Mouse (Mus musculus) stomach, embryonic 14.5 days (tissue): ENCODE results near the gene Itga2b. TPM values are rescaled to one million over a fixed set of nuclear protein-coding genes. Genes with fewer than 3 reads are reported as not detected.
A peak's percentile ranks its signal among the peaks of the same experiment; 100 is the strongest.

Source experiments
- ATAC-seq: fragments of 200-750 bp; cut with Nextera tagmentation; 2 replicates; pipeline ENCODE4 v1.8.0; 2017; ENCODE audit warnings: low read depth, moderate TSS enrichment; ENCODE audit not compliant: insufficient number of reproducible peaks, insufficient read depth, low FRiP score
- H3K27ac ChIP-seq: fragments of 300-500 bp; sonication (generic); 2 replicates; pipeline ENCODE4 v1.5.1; 2014; ENCODE audit warnings: mild to moderate bottlenecking, low read length, moderate library complexity, mixed read lengths
- H3K27me3 ChIP-seq: fragments of 300-500 bp; sonication (generic); 2 replicates; pipeline ENCODE4 v1.6.1; 2014; ENCODE audit warnings: low read length, control low read depth, mixed read lengths; ENCODE audit not compliant: control insufficient read depth, insufficient read depth
- H3K36me3 ChIP-seq: fragments of 300-500 bp; sonication (generic); 2 replicates; pipeline ENCODE4 v1.6.1; 2014; ENCODE audit warnings: mild to moderate bottlenecking, control low read depth, low read length, moderate library complexity, mixed read lengths; ENCODE audit not compliant: control insufficient read depth, insufficient read depth
- H3K4me1 ChIP-seq: fragments of 300-500 bp; sonication (generic); 2 replicates; pipeline ENCODE4 v1.6.1; 2014; ENCODE audit warnings: low read length, control low read depth, mixed read lengths; ENCODE audit not compliant: control insufficient read depth, insufficient read depth
- H3K4me2 ChIP-seq: fragments of 300-500 bp; sonication (generic); replicated peaks from 2 replicates; pipeline ENCODE4 v1.6.1; 2014; ENCODE audit warnings: low read depth, low read length, control low read depth
- H3K4me3 ChIP-seq: fragments of 300-500 bp; sonication (generic); 2 replicates; pipeline ENCODE4 v1.5.1; 2014; ENCODE audit warnings: low read depth, low read length, control low read depth
- H3K9ac ChIP-seq: fragments of 300-500 bp; sonication (generic); replicated peaks from 2 replicates; pipeline ENCODE4 v1.6.1; 2014; ENCODE audit warnings: low read depth, mild to moderate bottlenecking, control low read depth, low read length, moderate library complexity, mixed read lengths
- H3K9me3 ChIP-seq: fragments of 300-500 bp; sonication (generic); 2 replicates; pipeline ENCODE4 v1.6.1; 2016; ENCODE audit warnings: low read depth, low read length, control low read depth; ENCODE audit not compliant: control insufficient read depth
- WGBS: fragments of 180-500 bp; shearing (Covaris S2); extraction: QIAGEN DNeasy Blood & Tissue Kit; methylation state at CpG from one replicate; pipeline ENCODE4 v1.1.7; 2014; 5-methylcytosine and 5-hydroxymethylcytosine counted together
- polyA plus RNA-seq: library from polyadenylated mRNA; unstranded; fragments of >200 nt; fragmentation: Nextera tagmentation; extraction: Ambion mirVana; gene quantifications from 2 replicates; pipeline ENCODE4 v1.2.1, GENCODE M21; 2014

Itga2b gene
- polyA plus RNA-seq, 1 experiment from 2014 or later: 6.4 TPM

DNA sequence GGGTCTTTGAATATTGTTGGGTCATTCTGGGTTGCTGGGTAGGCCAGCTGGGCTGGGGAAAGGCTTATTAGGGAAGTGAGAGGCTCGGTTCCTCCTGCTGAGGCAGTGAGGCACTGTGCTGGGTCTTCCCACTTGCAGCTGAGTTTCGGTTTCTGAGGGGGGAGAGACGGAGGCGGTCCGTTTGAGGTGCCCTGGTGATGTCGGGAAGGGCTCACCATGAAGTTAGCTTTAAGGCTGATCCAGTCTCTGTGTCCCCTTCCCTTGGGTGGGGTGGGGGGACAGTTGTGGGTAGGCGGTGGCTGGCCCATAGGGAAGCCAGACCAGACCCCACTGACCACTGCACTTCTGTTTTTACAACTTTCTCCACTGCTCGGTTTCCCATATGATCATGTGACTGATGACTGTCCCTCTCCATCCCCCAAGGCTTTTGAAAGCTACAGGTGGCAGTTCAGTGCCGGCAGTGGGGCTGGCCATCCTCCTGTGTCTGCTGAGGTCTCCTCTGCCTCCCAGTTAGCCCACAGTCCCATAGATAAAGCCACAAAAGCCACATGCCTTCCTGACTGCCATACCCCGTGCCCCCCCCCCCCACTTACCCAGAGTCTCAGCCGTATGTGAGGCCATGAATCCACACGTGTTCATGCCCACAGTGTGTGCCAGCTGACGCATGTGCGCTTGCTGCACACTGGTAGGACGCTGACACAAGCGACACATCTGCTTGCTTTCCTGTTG lies 37.6 kb downstream of the Itga2b start:
- H3K27ac ChIP-seq: no peak overlapping the region
- H3K27me3 ChIP-seq: no peaks in the 10 kb centered on the region
- no peak overlapping the region for H3K4me2 ChIP-seq
- no peak overlapping the region for H3K9ac ChIP-seq
- H3K9me3 ChIP-seq: no peaks in the 10 kb centered on the region
- no peak overlapping the region for H3K4me3 ChIP-seq
- WGBS: 64% methylated on average over 16 of the region's 16 CpGs
- ATAC-seq: no peak
- H3K4me1 ChIP-seq: peaks cover 13% of the 10 kb centered on the region
- peaks cover 18% of the 10 kb centered on the region for H3K36me3 ChIP-seq

DNA sequence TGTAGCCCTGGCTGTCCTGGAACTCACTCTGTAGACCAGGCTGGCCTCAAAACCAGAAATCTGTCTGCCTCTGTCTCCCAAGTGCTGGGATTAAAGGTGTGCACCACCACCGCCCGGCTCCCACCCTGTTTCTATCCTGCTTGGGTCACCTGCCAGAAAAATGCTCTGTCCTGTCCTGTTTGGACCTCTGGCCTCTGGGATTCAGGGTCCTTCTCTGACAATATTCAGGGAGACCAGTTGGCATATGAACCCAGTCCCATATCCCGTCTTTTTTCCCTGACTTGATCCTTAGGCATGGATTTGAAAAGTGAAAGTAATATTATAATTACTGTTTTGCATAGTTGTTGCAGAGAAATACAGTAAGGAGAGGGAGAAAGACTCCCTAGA lies 38.2 kb downstream of the Itga2b start:
- H3K4me2 ChIP-seq: no peak overlapping the region
- peaks cover 18% of the 10 kb centered on the region for H3K36me3 ChIP-seq
- no peak for ATAC-seq
- H3K9ac ChIP-seq: no peak overlapping the region
- no peaks in the 10 kb centered on the region for H3K27me3 ChIP-seq
- WGBS: 76% methylated on average over 3 of the region's 3 CpGs
- no peak overlapping the region for H3K27ac ChIP-seq
- H3K9me3 ChIP-seq: no peaks in the 10 kb centered on the region
- H3K4me3 ChIP-seq: no peak overlapping the region
- peaks cover 9% of the 10 kb centered on the region; the same call in 1 of the 2 replicates for H3K4me1 ChIP-seq

DNA sequence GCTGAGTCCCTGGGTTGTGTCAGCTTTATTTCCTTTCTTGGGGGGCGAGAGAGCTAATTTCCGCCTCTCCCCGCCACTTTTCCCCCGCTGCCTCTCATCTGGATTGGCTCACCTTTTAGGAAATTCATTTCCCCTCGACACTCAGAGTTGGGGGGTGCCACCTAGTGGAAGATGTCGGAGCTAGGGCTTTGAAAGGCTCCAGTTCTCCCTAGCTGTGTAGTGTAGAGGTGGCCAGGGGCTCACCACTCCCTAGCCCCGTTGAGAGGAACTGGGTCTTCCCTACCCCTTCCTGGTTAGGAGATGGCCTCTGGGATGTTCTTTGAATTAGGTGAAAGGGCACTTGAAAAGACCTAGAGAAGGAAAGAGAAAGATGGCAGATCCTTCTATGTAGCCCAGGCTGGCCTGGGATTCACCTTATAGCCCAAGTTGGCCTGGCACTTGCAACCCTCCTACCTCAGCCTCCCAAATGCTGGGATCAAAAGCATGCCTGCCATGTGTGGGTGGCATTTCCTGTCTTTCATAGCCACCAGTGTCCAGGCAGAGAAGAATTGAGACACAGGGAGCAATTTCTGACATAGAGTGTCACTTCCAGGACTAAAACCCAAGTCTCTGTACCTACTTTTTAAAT lies 38.8 kb downstream of the Itga2b start:
- Histone ChIP-seq H3K27ac (peak overlapping the region; percentile 90), H3K9ac (peak overlapping the region; percentile 60), H3K9me3 (no peaks in the 10 kb centered on the region), H3K4me1 (peaks cover 9% of the 10 kb centered on the region; the same call in 1 of the 2 replicates), H3K4me2 (peak overlapping the region; percentile 93), H3K36me3 (peaks cover 18% of the 10 kb centered on the region), H3K27me3 (no peaks in the 10 kb centered on the region), H3K4me3 (peak overlapping the region; percentile 69)
- WGBS: under 1% methylated on average over 7 of the region's 7 CpGs
- no peak for ATAC-seq

DNA sequence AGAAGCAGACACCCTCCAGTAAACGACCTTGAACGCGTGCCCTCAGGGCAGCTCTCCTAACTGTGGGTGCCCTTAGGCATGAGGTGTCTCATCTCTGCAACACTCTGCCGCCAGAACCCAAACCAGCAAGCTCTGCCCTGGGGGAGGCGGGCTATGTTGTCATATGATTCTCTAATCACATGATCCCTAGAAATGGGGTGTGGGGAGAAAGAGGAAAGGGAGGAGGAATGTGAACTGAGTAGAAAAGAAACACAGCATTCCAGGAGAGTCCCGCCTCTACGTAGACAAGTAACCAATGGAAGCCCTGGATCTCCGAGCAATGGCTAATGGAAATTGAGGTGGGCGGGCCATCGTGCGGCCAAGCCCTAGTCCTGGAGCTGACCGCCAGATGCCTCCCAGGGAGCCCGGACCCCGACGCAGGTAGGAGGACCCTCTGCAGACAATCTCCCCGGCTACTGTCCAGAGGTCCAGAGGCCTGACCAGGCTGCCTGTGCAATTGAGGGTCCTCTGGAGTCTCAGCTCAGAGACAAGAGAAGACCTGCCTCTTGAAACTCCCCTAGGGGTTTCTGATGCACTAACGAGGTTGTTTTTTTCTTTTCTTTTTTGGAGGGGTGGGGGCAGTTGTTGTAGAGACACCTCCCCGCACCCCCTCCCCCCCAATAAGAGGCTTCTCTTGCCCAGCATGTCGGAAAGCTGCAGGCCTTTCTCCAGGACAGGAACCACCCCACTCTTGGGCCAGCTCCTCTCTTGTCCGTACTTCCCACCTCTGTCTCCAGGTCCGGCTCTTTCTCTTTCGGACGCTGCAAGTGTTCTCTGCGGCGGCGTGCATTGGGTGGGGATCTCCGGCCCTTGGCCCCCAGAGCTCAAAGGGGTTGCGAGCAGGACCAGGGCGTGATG lies 39.6 kb downstream of the Itga2b start, which contains the start of gene Grn:
Gene Grn (plus strand): TSS at position 195 of the 897 bp plus-strand sequence.
- under 1% methylated on average over 29 of the region's 29 CpGs for WGBS
- H3K27me3 ChIP-seq: no peaks in the 10 kb centered on the region
- H3K4me3 ChIP-seq: peak within 1 kb of the TSS; percentile 69
- H3K27ac ChIP-seq: peak within 1 kb of the TSS; percentile 90
- peak within 1 kb of the TSS; percentile 60 for H3K9ac ChIP-seq
- peak; percentile 95 for ATAC-seq
- H3K36me3 ChIP-seq: peaks cover 11% of the 10 kb centered on the region
- H3K4me1 ChIP-seq: peaks cover 9% of the 10 kb centered on the region; the same call in 1 of the 2 replicates
- H3K4me2 ChIP-seq: peak within 1 kb of the TSS; percentile 93
- no peaks in the 10 kb centered on the region for H3K9me3 ChIP-seq

DNA sequence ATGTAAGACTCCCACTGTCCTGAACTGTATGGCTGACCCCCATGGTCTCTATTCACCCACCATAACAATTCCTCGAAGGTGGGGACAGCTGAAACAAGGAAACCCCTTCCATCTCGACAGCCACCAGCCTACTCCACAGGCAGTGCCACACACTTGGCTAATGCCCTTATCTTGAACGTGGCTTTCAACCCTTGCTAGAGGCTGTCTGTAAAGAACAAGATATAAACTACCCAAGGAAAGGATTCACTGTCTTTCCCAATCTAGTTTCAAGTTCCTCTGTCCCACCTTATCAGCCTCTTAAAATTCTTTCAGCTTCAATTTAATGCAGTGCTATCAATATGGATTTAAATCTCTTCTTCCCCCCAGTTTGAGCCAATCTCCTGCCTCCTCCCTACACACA lies 40.4 kb downstream of the Itga2b start:
- ATAC-seq: no peak

DNA sequence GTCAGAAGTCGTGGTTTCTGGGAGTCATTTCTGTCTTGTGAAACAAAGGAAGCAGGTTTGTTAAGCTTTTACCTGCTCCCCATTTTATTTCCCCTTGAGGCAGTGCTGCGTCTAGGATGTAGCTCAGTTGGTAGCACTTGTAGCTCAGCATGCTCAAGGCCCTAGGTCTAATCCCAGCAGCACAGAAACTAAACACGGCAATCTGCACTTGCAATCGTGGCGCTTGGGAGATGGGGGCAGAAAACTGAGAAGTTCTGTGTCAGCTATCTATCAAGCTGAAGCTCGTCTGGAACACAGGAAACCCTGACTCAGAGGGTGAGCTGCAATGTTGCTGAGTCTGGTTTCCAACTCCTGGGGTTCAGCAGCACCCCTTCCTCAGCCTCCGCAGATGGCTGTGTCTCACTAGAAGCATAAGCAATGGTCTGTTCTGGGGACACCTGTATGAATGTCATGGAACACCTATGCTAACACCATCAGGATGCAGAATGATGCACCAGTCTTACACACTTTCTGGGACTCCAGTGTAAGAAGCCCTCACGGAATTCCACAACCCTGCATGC lies 40.9 kb downstream of the Itga2b start:
- H3K36me3 ChIP-seq: peaks cover 2% of the 10 kb centered on the region; the same call in 1 of the 2 replicates
- no peak for ATAC-seq
- no peak overlapping the region for H3K9ac ChIP-seq
- H3K4me2 ChIP-seq: no peak overlapping the region
- peaks cover 9% of the 10 kb centered on the region; the same call in 1 of the 2 replicates for H3K4me1 ChIP-seq
- no peak overlapping the region for H3K27ac ChIP-seq
- H3K4me3 ChIP-seq: no peak overlapping the region; the same call in 1 of the 2 replicates
- H3K9me3 ChIP-seq: no peaks in the 10 kb centered on the region
- WGBS: 65% methylated on average over 8 of the region's 8 CpGs
- no peaks in the 10 kb centered on the region for H3K27me3 ChIP-seq

More for the DNA sequence above, 40.4 kb downstream of the Itga2b start:
- Histone ChIP-seq H3K27ac (no peak overlapping the region), H3K4me2 (peak overlapping the region; percentile 93), H3K4me3 (peak overlapping the region; percentile 69), H3K9me3 (no peaks in the 10 kb centered on the region), H3K27me3 (no peaks in the 10 kb centered on the region), H3K9ac (peak overlapping the region; percentile 26; the same call in 1 of the 2 replicates), H3K4me1 (peaks cover 9% of the 10 kb centered on the region; the same call in 1 of the 2 replicates), H3K36me3 (peaks cover 3% of the 10 kb centered on the region; the same call in 1 of the 2 replicates)
- 38% methylated on average over 3 of the region's 3 CpGs for WGBS

DNA sequence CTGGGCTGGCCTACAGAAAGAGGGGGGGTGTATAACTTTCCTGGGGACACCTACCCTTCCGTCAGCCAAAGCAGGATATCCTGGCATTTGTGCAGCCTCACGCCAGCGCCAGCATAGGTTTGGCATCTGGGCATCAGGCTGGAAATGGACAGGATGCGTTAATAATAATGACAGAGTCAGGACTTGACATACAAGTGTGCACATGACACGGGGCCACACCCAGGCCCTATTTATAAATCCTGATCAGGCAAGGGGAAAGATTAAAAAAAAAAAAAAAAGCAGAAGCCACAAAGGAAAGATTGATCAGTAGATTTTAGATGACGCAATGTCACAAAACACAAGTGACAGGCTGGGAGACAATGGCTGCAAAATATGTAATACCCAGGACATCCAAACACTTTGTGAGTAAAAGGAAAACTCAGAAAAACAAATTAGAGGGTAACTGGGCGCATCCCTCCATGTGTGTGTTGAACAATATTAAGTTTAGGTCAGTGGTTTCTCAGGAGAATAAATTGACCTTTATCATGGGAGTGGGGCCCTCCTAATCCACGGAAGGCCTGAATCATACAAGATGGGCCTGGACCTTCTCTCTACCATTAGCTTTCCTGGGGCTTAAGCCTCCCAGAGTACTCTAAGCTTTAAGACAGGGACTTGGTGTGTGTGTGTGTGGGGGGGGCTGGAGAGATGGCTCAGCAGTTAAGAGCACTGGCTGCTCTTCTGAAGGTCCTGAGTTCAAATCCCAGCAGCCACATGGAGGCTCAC lies 44.2 kb downstream of the Itga2b start:
- Histone ChIP-seq H3K4me1 (peaks cover 4% of the 10 kb centered on the region; the same call in 1 of the 2 replicates), H3K9me3 (no peaks in the 10 kb centered on the region), H3K27ac (no peak overlapping the region), H3K4me2 (no peak overlapping the region), H3K9ac (no peak overlapping the region), H3K27me3 (no peaks in the 10 kb centered on the region), H3K36me3 (no peaks in the 10 kb centered on the region), H3K4me3 (no peak overlapping the region)
- no peak for ATAC-seq
- WGBS: 77% methylated on average over 8 of the region's 8 CpGs
